Mouse (Mus musculus): Measurements from ENCODE around the gene Ctnnd2. TPM values are rescaled to one million over a fixed set of nuclear protein-coding genes. Genes with fewer than 3 reads are reported as not detected.

Ctnnd2 gene
- polyA plus RNA-seq, 3 experiments from 2014 or later: 0.27 TPM; not detected in 2

GRCm38 (mm10) chr15:30548263-30548662 is 375.9 kb downstream of the Ctnnd2 start:
- ATAC-seq: no peak

GRCm38 (mm10) chr15:30550956-30551355 is 378.6 kb downstream of the Ctnnd2 start:
- no peak for ATAC-seq

GRCm38 (mm10) chr15:30553910-30554406 is 381.6 kb downstream of the Ctnnd2 start:
- no peak for ATAC-seq

GRCm38 (mm10) chr15:30555787-30556186 is 383.4 kb downstream of the Ctnnd2 start:
- no peak for ATAC-seq

GRCm38 (mm10) chr15:30562375-30562774 is 390.0 kb downstream of the Ctnnd2 start:
- no peak for ATAC-seq

GRCm38 (mm10) chr15:30564594-30564993 is 392.2 kb downstream of the Ctnnd2 start:
- ATAC-seq: no peak

- no peak for ATAC-seq
Measured at GRCm38 (mm10) chr15:30570254-30570800, 397.9 kb downstream of the Ctnnd2 start.

GRCm38 (mm10) chr15:30587446-30587845 is 415.1 kb downstream of the Ctnnd2 start:
- no peak for ATAC-seq

- ATAC-seq: no peak
Measured at GRCm38 (mm10) chr15:30590865-30591264, 418.5 kb downstream of the Ctnnd2 start.

- ATAC-seq: no peak
Measured at GRCm38 (mm10) chr15:30595507-30595906, 423.1 kb downstream of the Ctnnd2 start.

- ATAC-seq: peak; percentile 95
Measured at GRCm38 (mm10) chr15:30610613-30611012, 438.2 kb downstream of the Ctnnd2 start.

GRCm38 (mm10) chr15:30615451-30615850 is 443.1 kb downstream of the Ctnnd2 start:
- ATAC-seq: no peak

- ATAC-seq: no peak
Measured at GRCm38 (mm10) chr15:30616861-30617260, 444.5 kb downstream of the Ctnnd2 start.

- no peak for ATAC-seq
Measured at GRCm38 (mm10) chr15:30617932-30618331, 445.5 kb downstream of the Ctnnd2 start.

GRCm38 (mm10) chr15:30628524-30628923 is 456.1 kb downstream of the Ctnnd2 start:
- no peak for ATAC-seq

GRCm38 (mm10) chr15:30632113-30632735 is 459.8 kb downstream of the Ctnnd2 start:
- ATAC-seq: no peak

- ATAC-seq: no peak
Measured at GRCm38 (mm10) chr15:30633917-30634316, 461.5 kb downstream of the Ctnnd2 start.

- ATAC-seq: no peak
Measured at GRCm38 (mm10) chr15:30634522-30634921, 462.1 kb downstream of the Ctnnd2 start.

- no peak for ATAC-seq
Measured at GRCm38 (mm10) chr15:30640651-30641050, 468.3 kb downstream of the Ctnnd2 start.

- no peak for ATAC-seq
Measured at GRCm38 (mm10) chr15:30645688-30646087, 473.3 kb downstream of the Ctnnd2 start.

- no peak for ATAC-seq
Measured at GRCm38 (mm10) chr15:30646501-30647431, 474.4 kb downstream of the Ctnnd2 start.

GRCm38 (mm10) chr15:30647679-30648311 is 475.4 kb downstream of the Ctnnd2 start:
- no peak for ATAC-seq

GRCm38 (mm10) chr15:30649964-30650363 is 477.6 kb downstream of the Ctnnd2 start:
- ATAC-seq: no peak
